15 mouse cellular contexts compared by ENCODE assay signal in the genomic region with DNA sequence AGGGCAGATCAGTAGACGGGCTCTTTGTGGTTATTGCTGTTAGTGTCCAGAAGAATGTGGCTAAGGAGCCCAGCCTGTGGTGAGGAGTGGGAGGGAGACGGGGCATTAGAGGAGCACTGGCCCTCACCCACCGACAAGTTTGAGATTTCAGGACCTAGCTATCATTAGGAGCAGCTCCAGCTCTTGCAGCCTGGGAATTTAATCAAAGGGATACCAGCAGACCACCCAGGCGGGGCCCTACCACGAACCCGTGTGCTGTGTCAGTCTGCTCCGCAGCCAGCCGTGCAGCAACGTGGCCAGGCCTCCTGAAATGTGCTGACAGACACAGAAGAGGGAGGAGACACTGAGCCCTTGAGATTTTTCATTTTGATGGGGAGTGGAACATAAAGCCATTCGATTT.
DNase-seq lines count a peak whose midpoint lies in the region; ATAC-seq and TF ChIP-seq lines count a peak whose summit lies in the region.
"Had no signal": no experiment of that assay in that cellular context is flagged by ENCODE, and none has a peak within 500 bp of the region (broad histone marks: within the 10 kb centered on the region; RNA-seq: fewer than 3 reads in every experiment).

No protein-coding gene starts in this region.

- H3K27ac ChIP-seq in kidney, postnatal 0 days, result no peak overlapping the region
- peak overlapping the region; percentile 65 for H3K27ac ChIP-seq in limb, embryonic 15.5 days
- H3K27ac ChIP-seq in midbrain, embryonic 16.5 days (ENCODE audit: low read length), result no peak overlapping the region
- H3K27ac ChIP-seq: liver, embryonic 12.5 days; midbrain, embryonic 10.5 days; neural tube, embryonic 13.5 days had no signal

- DNase-seq in heart, adult 11 months, result peak; percentile 85
- DNase-seq in heart, adult 8-10 months (ENCODE audit: low spot score), result no peak
- peak; percentile 74 for DNase-seq in kidney, postnatal 0 days (ENCODE audit: low spot score)
- no peak for DNase-seq in kidney, adult 18-20 months
- peak; percentile 59 for DNase-seq in embryo, embryonic 11 days
- no peak for DNase-seq in layer of hippocampus, adult 11-12 months (ENCODE audit: low spot score)
- DNase-seq: cerebellum, adult 8-10 months; right cerebral cortex, adult 18-20 months; thymus, postnatal 25 days had no signal

- no peaks in the 10 kb centered on the region for H3K4me1 ChIP-seq in kidney, postnatal 0 days (replicated peaks; ENCODE audit: insufficient read depth, low read length)
- H3K4me1 ChIP-seq in limb, embryonic 15.5 days, result peaks cover 5% of the 10 kb centered on the region
- H3K4me1 ChIP-seq in midbrain, embryonic 16.5 days (ENCODE audit: control insufficient read depth, insufficient read depth, low read length), result no peaks in the 10 kb centered on the region
- H3K4me1 ChIP-seq: midbrain, embryonic 10.5 days; neural tube, embryonic 13.5 days had no signal

- H3K4me3 ChIP-seq in kidney, postnatal 0 days (replicated peaks; ENCODE audit: low read depth, low read length), result no peak overlapping the region
- H3K4me3 ChIP-seq in limb, embryonic 15.5 days, result no peak overlapping the region
- no peak overlapping the region for H3K4me3 ChIP-seq in midbrain, embryonic 16.5 days (ENCODE audit: low read depth, low read length)
- H3K4me3 ChIP-seq: erythroblast, embryonic 14.5 days; liver, embryonic 12.5 days; midbrain, embryonic 10.5 days; neural tube, embryonic 13.5 days had no signal

- H3K4me2 ChIP-seq in kidney, postnatal 0 days (ENCODE audit: low read length), result no peak overlapping the region
- H3K4me2 ChIP-seq in limb, embryonic 15.5 days, result no peak overlapping the region
- H3K4me2 ChIP-seq in midbrain, embryonic 16.5 days (ENCODE audit: low read length), result no peak overlapping the region
- H3K4me2 ChIP-seq: liver, embryonic 12.5 days; neural tube, embryonic 13.5 days had no signal

- peak; percentile 49; the same call in 1 of the 2 replicates for ATAC-seq in kidney, postnatal 0 days (replicated peaks; ENCODE audit: low FRiP score, low read depth)
- ATAC-seq in limb, embryonic 15.5 days (ENCODE audit: insufficient number of reproducible peaks, low FRiP score, low TSS enrichment, low read depth), result 0 out of 2 replicates have a peak, but pooled peaks have one; percentile 30
- ATAC-seq in midbrain, embryonic 16.5 days, result no peak
- ATAC-seq: liver, embryonic 12.5 days had no signal

- 30% methylated on average over 10 of the region's 10 CpGs for WGBS in kidney, postnatal 0 days
- 26% methylated on average over 10 of the region's 10 CpGs for whole genome bisulfite sequencing in limb, embryonic 15.5 days
- WGBS in midbrain, embryonic 16.5 days, result 62% methylated on average over 10 of the region's 10 CpGs

- H3K9me3 ChIP-seq in kidney, postnatal 0 days (replicated peaks; ENCODE audit: low read length), result no peaks in the 10 kb centered on the region
- H3K9me3 ChIP-seq in limb, embryonic 15.5 days, result no peaks in the 10 kb centered on the region
- no peaks in the 10 kb centered on the region for H3K9me3 ChIP-seq in midbrain, embryonic 16.5 days (replicated peaks; ENCODE audit: control insufficient read depth, low read length, poor library complexity, severe bottlenecking)
- H3K9me3 ChIP-seq: liver, embryonic 12.5 days; midbrain, embryonic 10.5 days; neural tube, embryonic 13.5 days had no signal

- TF ChIP-seq CTCF in kidney, postnatal 0 days (IDR thresholded peaks at IDR 0.05; ENCODE audit: low read depth), result no peak

- no peak overlapping the region for H3K9ac ChIP-seq in kidney, postnatal 0 days (ENCODE audit: low read depth, low read length)
- no peak overlapping the region for H3K9ac ChIP-seq in limb, embryonic 15.5 days
- no peak overlapping the region for H3K9ac ChIP-seq in midbrain, embryonic 16.5 days (ENCODE audit: low read depth, low read length)
- H3K9ac ChIP-seq: liver, embryonic 12.5 days; neural tube, embryonic 13.5 days had no signal

- H3K36me3 ChIP-seq in kidney, postnatal 0 days (ENCODE audit: insufficient read depth, low read length), result no peaks in the 10 kb centered on the region; the same call in 1 of the 2 replicates
- H3K36me3 ChIP-seq in limb, embryonic 15.5 days, result peaks cover 6% of the 10 kb centered on the region; the same call in 1 of the 2 replicates
- 0 out of 2 replicates have a peak, but pooled peaks cover 2% of the 10 kb centered on the region for H3K36me3 ChIP-seq in midbrain, embryonic 16.5 days (ENCODE audit: control insufficient read depth, insufficient read depth, low read length)
- H3K36me3 ChIP-seq: neural tube, embryonic 13.5 days had no signal

- no peaks in the 10 kb centered on the region for H3K27me3 ChIP-seq in kidney, postnatal 0 days (ENCODE audit: insufficient read depth, low read length)
- H3K27me3 ChIP-seq in limb, embryonic 15.5 days, result no peaks in the 10 kb centered on the region
- no peaks in the 10 kb centered on the region for H3K27me3 ChIP-seq in midbrain, embryonic 16.5 days (ENCODE audit: control insufficient read depth, insufficient read depth, low read depth, low read length)
- H3K27me3 ChIP-seq: liver, embryonic 12.5 days; neural tube, embryonic 13.5 days had no signal

Comparison
In these comparisons a context has a peak if more than half of its experiments do, and no peak if none do; other contexts are left out.
1. DNase-seq: peak in heart, adult 11 months (single experiment), kidney, postnatal 0 days (single experiment) and embryo, embryonic 11 days (single experiment); none in heart, adult 8-10 months (single experiment), kidney, adult 18-20 months (single experiment) and layer of hippocampus, adult 11-12 months (single experiment).